Mouse (Mus musculus): ENCODE data around the gene Dlx1. TPM values are rescaled to one million over a fixed set of nuclear protein-coding genes. Genes with fewer than 3 reads are reported as not detected.

The Dlx1 gene
- total RNA-seq, 2 experiments from 2014 or later, result 0.15 to 0.46 TPM

DNA sequence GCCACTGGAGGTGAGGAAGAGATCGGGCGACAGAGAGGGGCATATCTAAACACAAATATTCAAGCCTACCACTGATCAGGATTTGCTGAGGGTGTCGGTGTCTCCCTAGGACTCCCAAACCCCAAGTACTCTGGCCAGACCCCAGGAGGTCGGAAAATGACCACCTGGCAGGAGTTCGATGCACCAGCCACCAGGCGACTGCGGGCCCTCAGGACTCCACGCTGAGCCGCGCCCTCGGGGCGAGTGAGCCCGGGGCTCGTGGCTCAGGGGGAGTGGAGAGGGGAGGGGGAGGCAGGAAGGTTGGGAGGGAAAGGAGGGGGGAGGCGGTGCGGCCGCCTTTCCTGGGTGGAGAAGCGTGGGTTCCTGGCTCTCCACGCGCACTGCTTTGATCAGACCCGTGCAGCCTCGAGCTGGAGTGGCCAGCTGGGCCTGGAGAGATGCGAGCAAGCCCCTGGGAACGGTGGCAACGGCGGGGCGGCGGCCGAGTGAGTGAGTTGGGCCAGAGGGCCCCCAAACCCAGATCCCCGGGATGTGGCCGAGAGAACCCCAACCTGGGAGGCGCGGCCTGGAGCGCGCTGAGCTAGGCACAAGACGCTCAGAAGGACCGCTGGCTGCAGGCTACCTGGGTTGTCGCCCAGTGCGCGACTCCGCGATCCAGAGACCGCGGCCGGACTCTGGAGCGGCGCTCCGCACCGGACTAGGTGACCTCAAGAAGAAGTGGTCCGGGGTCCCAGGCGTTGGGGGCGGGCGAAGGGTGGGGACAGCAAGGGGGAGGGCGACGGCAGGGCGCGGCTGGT is 999 bp downstream of the Dlx1 start:
- no peak for DNase-seq

GRCm38 (mm10) chr2:71529511-71530351 is 1.8 kb downstream of the Dlx1 start:
- DNase-seq, result peak; percentile 80 to 83

DNA sequence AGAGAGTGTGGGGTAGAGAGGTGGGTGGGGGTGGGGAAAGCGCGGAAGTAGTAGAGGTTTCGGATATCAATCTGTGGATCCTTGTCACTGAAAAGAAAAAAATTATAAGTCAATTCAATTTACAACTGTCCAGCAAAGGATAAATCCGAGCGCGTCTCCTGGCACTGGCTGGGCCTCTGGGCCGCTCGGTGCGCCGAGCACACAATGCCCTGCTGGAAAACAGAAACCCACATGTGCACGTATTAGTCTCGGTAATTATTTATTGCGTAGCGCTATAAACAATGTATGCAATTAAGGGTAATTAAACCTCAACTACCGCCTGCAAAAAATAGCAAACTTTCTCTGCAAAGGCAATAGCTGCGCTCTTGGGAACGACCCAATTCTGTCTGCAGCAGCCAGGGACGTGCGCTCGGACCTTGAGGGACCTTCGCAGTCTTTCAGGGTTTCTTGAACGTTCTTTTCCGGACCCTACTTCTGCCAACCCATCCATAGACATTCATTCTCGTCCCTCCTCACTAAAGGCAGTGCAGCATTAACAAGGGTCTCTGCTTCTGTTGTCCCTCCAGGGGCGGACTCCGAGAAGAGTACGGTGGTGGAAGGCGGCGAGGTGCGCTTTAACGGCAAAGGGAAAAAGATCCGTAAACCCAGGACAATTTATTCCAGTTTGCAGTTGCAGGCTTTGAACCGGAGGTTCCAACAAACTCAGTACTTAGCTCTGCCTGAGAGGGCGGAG is 2.6 kb downstream of the Dlx1 start:
- DNase-seq, result peak in 1 of 2 experiments; percentile 40

- peak in 1 of 2 experiments; percentile 15 for DNase-seq
Observed at GRCm38 (mm10) chr2:71531124-71531590, 3.2 kb downstream of the Dlx1 start.

DNA sequence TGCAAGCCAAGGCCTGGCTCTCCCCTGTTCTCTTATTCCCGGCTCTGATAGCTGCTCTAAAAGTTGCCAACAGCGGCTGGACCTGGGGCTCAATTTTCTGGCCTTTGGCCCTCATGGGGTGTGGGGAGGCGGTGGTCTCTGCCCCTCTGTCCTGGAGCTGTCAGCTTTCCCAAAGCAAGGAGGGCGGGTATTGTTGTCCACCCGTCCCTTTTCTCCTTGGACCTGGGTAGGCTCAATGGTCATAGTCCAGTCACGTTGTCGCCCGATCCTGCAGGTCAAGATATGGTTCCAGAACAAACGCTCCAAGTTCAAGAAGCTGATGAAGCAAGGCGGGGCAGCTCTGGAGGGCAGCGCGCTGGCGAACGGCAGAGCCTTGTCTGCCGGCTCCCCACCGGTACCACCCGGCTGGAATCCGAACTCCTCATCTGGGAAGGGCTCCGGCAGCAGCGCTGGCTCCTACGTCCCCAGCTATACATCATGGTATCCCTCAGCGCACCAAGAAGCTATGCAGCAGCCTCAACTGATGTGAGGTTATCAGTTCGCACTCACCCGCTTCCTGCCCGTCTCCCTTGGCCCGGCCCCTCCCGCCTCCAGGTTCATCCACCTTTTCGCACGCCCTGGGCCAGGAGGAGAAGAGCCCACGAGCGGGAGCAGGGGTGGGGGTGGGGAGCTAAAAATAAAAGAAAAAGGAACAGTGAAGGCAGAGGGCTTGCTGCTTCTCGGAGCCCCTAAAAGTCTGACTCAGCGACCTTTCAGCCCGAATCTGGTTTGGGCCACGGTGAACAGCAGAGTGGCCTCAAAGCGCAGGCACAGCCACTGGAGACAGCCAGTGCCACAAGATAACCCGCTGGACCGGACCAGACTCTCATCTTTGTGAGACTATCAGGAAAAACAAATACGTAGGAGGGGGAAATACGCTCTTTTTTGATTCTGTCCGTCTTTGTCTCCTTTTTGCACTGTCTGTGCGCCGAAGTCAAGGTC is 4.4 kb downstream of the Dlx1 start:
- peak in 1 of 2 experiments; percentile 25 for DNase-seq

- DNase-seq, result no peak
Observed at GRCm38 (mm10) chr2:71533094-71533493, 5.2 kb downstream of the Dlx1 start.

- peak in 1 of 2 experiments; percentile 17 for DNase-seq
Observed at GRCm38 (mm10) chr2:71534242-71535052, 6.5 kb downstream of the Dlx1 start.

DNA sequence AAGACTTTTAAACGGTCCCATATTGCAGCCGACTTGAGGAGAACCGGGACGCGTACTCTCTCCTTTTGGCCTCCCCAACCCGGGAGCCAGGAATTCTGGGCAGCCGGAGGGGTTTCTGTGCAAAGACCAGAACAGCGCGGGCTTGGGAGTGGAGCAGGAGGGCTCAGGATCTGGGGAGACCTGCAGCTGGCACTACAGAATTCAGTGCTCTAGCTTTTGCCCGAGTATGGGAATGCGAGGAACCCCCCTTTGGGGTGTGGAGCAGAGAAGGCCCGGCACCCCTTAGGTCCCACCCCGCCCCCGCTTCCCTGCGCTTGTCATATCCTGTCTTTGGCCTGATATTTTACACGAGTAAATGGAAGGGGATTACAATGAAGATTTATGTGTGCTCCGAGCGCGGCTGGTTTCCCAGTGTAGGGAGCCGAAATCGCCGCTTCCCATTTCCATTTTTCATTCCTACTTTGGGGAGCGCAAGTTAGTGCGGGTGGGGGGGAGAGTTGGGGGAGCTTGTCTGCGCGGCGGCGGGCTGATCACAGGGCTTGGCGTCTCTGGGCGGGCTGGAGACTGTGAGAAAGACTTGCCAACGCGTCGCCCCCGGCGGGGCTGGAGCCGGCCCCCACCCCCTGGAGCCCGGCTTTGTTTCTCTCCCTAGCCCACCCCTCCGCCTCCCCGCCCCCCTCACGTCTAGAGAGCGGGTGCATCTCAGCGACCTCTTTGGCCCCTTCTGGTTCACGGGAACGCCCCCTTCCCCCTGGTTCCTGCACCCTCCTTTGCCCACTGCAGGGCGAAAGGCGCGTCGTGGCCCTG is 12.9 kb downstream of the Dlx1 start:
- DNase-seq, result peak in 1 of 2 experiments; percentile 42

DNA sequence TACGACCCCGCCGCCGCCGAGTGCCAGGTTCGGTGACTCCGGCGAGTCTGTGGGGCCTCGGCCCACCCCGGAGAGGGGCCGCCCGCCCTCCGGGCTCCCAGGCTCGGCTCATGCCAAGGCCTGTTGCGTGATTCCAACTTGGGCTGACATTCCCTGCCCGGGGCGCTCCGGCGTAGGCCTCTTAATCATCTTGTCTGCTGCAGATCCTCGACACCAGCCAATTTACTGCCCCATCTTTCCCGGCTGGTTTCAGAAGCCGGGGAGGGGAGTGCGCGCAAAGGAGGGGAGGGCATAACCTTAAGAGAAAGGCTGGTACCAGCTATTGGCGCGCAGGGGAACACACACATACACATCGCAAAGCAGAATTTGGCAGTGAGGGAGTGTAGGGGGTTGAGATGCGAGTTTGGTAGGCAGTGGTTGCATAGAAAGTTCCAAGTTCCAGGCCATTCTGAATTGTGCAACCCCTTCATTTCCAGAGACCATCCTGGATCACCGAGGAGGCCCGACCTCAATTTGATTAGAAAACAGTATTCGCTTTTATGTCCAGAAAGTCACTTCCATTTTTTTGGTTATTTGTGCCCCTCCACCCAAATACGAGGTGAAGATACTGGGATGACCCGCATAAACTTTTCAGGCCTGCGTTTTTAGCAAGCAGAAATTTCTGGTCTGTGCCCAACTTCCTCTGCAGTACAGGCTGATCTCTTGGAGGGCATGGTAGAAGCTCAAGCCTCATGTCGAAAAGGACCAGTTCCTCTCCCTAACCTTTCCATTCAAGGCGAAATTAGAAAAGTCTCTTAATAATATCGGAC is 13.7 kb downstream of the Dlx1 start:
- DNase-seq, result peak in 1 of 2 experiments; percentile 34

DNA sequence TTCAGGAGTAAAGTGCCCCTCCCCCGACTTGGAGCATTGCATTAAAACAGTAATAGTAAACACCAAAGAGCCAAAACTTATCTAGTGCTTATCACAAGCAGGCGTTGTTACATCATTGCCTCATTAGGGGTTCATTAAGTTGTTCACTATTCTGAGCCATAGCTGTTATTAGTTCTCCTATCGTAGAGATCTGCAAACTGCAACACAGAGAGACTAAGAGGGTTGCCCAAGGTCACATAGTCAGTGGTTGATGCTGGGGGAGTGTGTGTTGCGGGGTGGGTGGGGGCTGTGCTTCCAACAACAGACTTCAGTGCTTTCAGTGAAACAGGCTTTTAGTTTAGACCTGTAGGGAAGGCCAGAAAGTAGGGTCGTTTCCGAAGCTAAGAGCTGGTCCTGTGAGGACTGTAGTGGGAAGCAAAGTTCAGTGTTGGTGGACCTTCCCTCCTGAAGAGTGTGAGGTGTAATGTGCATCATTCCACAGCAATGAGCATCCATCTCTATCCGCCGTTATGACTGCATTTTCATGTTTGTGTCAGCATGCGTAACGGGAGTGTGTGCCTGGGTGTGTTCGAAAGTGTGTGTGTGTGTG is 14.4 kb downstream of the Dlx1 start:
- peak in 1 of 2 experiments; percentile 18 for DNase-seq

DNA sequence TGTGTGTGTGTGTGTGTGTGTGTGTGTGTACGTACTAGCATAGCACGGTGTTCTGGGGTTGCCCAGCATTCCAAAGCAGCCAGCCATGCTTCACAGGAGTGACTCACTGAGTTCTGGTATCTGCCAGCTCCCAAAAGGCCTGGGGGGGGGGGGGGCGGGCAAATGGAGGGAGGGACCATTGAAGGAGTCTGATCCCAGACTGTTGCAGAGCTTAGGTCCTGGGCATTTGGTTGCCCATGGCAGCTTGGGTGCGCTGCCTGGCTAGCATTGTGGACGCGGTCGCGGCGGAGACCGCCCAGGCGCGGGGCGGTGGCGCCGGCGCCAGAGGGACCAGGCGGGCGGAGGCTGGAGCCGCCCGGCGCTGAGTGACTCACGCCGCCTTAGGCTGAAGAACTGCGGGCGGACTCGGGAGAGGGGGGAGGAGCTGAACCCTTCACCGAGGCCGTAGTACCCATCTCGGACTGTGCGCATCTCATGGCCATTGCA is 14.9 kb downstream of the Dlx1 start:
- peak in 1 of 2 experiments; percentile 56 for DNase-seq

- peak in 1 of 2 experiments; percentile 24 for DNase-seq
Observed at GRCm38 (mm10) chr2:71543531-71543930, 15.6 kb downstream of the Dlx1 start.

DNA sequence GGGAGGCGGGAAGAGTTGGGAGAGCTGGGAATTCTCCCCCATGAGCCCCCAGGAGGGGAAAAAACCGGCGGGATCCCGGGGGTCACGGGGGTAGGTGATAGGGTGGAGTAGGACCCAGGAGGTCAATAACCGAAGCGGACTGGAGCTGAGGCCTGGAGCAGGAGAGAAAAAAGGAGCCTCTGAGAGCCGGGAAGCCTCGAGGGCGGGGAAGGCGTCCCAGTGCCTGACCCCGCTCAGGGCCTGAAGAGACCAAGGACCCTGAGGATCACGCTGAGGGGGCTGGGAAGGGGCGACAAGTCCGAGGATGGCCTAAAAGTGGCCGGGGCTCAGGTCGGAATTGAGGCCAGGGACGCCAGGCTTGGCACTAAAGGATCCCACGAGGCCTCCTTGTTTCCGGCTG is 16.0 kb downstream of the Dlx1 start:
- peak in 1 of 2 experiments; percentile 30 for DNase-seq

GRCm38 (mm10) chr2:71544391-71545285 is 16.7 kb downstream of the Dlx1 start:
- DNase-seq, result peak in 1 of 2 experiments; percentile 46

DNA sequence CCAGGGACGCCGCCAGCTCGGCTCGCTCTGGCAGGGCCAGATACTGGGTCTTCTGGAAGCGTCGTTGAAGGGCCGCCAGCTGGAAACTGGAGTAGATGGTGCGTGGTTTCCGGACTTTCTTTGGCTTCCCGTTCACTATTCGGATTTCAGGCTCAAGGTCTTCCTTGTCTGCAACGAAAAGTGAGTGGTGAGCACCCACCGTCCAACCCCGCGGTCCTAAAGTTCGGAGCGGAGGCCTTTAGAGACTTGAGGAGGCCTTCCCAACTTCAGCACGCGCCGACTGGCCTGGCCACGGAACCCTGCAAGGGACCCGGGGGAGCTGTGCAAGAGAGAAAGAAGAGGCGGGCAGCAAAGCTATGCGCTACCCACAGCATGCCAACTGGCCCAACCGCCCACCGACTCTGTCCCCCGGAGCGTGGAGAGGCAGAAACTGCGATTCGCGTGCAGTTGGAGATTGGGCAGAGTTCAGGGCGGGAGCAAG is 17.5 kb downstream of the Dlx1 start:
- peak in 1 of 2 experiments; percentile 67 for DNase-seq

GRCm38 (mm10) chr2:71545882-71546639 is 18.1 kb downstream of the Dlx1 start:
- peak in 1 of 2 experiments; percentile 46 for DNase-seq

All from heart, adult 18-20 months (tissue).